Mouse (Mus musculus): ENCODE results near the gene Bnipl. TPM values are rescaled to one million over a fixed set of nuclear protein-coding genes. Genes with fewer than 3 reads are reported as not detected.
"Not testable (repeated sequence)": the region's sequence is repeated elsewhere in the genome, so short reads cannot be mapped to it uniquely, and the experiment has no call there.

Bnipl gene
- total RNA-seq, 4 experiments from 2014 or later = 0.75 TPM; not detected in 3

DNA sequence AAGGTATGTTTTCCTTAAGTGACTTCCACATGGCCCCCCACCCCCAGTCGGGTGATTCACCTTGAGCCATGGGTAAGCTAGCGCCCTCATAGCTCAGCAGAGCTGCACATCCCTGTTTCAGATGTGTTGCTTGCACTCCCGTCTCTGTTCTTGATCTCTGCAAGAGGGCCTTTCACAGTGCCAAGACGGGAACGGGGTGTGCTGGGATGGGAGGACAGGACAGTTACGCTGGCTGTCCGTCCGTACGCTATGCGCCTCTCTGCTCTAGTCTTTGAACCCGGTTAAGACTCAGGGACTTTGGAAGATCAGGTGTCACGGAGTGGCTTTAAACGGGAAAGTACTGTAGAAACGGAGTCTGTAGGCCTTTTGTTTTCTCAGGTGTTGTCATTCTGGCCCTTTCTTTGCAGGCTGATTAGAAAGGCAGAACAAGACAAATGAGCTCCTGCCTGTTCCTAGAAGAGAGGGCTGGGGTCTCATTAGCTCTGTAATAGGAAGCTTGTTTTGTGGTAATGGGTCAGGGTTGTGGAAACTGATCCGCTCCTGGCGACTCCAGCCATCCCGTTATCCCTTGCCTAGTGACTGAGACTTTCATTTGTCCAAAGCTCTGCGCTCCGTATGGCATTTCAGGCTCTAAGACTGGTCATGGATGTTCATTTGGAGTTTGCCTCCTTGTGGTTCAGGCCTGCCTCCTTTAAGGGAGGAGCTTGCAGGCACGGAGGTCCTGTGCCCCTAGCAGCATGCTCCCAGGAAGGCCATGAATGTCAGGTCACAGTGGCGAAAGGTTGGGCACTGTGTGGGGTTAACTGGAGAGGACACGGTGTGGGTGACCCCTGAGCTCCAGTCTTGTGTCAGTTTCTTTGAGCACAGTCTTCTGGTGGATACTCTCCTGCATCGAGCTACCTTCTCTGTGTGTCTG, 15.3 kb downstream of the Bnipl start:
- DNase-seq = no peak

DNA sequence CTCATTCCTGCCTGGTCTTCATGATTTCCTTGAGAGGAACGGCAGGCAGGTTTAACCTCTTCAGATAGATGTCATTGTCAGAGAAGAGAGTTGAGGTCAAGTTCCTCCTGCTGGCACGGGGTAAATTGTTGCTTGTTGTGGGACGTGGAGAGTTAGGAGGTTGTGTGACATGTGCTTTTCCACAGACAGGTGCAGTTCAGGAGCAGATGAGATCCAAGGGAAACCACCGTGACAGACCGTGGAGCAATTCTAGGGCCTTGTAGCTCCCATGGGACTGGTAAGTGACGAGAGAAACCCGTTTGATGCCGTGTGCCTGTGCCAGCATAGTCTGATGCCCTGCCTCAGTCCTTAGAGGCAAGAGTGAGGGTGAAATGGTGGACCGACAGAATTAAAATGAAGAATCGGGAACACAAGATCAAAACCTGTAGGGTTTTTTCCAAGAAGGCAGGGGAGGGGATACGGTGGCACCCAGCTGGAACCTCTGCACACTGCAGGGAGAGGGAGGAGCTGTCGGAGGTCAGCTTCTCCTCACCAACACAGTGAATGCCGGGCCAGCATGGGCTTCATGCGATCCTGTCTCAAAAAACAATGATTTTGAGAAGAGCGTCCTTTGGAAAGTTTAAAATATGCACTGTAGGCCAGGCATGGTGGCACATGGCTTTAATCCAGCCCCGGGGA, 17.6 kb downstream of the Bnipl start:
- DNase-seq = no peak

DNA sequence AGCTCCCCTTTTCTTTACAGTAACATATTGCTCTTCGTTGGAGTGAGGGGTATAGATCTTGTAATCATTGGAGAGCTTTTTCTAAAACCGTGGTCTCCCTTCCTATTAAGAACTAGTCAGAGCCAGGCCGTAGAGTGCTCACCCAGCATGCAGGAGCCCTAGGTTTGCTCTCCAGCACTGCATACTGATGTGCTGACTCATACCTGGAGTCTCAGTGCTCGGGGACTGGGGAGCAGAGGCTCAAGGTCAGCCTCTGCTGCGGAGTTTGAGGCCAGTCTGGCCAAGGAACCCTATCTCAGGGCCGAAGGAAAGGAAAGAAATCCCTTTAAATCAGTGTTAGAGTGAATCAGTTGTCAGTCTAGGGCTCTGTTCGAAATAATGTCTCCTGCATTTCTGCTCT, 18.2 kb downstream of the Bnipl start:
- peak; percentile 82 for DNase-seq

DNA sequence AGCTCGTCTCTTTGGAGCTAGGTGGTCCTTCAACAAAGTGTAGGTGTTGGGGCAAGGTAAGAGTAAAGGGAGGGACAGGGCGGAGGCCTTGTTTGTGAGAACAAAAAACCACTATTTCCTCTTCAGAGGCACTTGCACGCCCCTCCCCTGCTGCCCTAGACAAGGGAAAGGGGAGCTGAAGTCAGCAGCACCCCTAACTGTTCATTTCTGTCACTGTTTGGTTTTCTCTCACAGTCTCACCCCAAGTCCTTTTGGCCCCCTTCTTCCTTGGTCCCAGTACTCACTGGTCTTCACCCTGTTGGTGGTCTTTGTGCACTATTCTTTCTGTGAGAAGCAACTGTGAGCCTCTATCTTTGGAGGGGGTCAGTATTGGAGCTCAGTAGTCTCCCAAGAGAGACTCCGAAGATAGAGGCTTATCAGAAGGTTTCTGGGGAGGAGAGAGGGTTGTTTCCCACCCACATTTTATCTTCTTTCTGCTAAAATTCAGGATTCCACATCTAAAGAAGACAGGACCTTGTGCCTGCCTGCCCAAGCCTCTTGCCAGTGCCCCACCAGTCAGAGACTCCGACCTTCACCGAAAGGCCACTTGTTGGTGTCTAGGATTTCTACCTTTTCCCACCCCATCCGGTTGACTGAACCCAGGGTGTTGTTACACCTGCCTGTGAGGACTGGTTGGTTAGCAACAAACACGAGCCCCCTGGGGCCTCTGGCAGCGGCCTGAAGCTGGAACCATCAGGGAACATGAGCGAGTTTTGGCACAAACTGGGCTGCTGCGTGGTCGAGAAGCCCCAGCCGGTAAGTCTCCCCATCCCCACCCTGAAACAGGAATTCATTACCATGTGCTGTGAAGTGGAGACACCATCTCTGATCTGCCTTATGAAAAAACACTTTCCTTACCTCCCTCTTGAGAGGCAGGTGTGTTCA, 19.4 kb downstream of the Bnipl start, which contains the start of gene Mllt11:
Gene Mllt11, minus strand, starts transcription at position 874 of the 924 bp plus-strand sequence.
- no peak for DNase-seq

DNA sequence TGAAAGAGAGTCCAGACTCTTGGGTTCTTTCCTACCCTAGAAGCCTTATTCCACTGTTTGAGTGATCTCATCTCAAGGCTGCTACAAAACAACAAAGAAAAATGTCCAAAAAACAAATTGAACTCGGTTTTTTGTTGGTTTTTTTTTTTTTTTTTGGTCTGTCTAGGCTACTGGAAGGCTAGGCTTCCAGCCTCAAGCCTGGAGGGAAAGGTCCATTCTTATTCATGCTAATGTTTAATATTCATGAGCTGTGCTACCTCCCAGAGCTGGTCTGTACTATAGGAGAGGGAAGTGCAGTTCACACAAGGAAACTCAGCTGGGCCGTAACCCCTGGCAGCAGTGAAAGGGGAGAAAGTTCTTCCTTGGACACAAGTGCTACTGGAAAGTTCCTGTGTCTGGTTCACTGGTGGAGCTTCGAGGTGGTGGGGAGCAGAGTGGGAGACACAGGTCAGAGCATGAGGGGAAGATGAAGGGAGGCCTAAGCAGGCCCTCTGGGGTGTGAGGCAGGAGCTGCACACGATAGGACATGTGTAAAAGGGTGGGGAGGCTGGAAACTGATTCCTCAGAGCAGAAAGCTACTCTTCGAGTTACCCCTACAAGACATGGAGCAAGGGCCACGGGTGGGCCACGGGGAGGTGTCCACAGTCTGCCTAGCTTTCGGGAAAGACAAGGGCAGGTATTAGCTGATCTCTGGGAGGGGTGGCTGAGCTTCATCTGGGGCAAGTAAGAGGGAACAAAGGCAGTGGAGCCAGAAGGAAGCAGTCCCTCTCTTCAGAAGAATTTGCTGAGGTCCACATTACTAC, 20.3 kb downstream of the Bnipl start:
- no peak for DNase-seq

DNA sequence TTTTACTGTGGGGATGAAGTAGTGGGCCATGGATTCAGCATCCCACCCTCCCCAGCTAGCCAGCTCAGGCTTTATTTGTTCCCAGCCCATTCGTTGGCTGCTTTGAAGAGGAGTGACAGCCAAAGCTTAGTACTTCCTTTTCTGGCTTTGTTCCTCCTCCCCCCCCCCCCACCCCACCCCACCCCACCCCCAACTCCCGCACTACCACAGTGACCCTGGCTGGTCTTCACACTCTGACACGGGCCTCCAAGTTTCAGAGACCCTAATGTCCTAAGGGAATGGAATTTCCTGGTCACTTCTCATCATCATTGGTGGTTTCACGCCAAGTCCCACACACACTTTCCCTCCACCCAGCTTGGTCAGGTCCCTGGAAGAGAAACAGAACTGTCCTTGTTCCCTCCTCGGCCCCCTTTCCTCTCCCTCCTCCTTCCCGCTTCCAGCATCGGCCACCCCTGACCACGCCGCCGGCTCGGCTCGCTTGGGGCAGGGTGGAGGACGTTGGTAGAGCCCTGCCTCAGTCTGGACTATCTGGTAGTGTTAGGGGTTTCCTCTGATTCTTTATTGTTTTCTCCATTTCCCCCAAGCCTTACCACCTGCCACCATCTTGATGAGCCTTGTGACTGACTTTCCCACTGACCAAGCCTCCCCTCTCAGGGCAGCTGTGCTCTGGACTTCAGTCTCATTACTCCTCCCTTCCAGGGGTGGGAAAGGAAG, 21.1 kb downstream of the Bnipl start:
- no peak for DNase-seq

DNA sequence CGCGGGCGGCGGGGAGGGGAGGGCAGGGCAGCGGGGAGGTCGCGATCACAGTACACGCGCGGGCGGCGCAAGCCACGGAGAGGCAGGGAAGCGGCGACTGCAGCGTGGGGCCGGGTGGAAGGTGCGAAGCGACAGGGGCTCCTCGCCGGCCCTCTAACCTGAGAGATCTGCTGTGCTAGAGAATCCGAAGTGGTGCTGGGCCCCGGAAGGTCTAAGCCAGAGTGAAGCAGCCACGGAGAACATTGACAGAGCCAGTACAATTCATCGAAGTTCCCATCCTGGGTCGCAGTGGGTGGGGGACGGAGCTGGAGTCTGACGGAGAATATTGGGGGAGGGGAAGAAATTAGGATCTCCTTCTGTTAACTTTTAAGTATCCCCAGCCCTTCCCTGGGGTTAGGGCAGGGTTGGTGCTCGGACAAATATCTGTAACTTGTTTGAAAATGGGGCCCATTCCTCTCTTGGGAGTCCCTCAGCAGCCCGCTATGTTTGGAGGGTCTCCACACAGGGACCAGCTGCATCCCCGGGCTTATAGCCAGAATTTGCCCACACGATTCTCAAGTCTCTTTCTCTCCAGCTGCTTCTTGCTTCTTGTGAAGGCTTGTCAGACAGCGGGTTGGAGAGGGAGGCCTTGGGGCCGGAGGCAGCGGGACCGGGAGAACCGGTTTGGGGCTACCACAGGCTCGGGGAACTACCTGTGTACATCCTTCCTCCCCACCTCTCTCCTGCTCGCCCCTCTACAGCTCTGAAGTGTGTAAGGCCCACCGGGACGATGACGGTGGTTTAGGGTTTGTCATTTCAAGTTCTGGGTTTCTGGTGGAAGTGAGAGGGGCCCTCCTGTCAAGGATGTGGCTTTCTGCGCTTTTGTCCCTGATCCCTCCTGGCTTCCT, 21.9 kb downstream of the Bnipl start:
- DNase-seq = peak; percentile 42

DNA sequence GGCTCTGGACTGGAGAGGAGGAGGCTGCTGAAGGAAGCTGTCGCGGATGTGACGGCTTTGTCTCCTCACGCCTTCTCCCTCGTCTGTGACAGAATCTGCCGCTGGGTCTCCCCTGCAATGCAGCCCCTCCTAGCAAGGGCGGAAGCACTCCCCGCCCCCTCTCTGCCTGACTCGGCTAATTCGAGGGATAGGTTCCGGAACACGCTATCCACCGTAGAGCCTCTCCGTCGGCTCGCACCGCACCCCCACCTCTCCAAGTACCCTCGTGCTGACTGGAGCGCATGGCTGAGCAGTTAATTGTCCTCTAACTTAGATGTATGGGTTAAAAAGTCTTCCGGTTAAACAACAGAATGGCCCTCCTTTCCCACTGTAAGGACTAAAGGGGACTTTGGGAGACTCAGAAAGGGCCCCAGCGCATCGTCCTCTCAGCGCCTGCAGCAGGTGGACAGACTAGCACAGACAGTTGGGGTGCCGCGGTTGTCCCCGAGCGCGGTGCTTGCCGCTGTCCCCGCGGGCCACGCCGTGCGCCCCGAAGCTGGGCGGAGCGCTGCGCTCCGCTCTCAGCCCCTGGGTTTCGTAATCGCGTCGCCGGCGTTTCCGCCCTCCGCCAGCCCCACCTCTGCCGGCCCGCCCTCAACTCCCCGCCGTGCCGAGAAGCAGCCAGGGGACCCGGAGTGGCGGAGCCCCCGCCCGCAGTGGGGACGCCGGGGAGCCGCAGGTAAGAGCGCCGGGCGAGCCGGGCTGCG, 22.7 kb downstream of the Bnipl start, which contains the start of gene Cdc42se1:
Gene Cdc42se1, plus strand, starts transcription at position 585 of the 746 bp plus-strand sequence.
- DNase-seq = peak; percentile 84

DNA sequence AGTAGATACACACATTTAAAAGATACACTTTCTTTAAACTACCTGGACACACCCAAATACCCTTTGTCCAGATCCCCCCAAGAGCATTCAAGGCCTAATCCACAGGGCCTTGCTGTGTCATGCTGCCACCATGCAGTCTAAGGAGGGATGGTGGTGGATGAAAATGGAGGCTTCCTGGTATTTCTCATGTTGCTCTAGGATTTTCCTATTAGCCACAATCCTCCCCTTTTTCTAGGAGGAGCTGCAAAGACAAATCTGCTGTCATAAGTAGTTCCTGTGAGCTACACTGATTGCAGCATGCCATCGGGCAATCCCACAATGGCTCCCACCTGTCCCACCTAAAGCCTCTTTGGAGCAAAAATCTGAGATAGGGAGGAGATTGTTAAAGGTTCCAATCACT, 23.8 kb downstream of the Bnipl start:
- no peak for DNase-seq

DNA sequence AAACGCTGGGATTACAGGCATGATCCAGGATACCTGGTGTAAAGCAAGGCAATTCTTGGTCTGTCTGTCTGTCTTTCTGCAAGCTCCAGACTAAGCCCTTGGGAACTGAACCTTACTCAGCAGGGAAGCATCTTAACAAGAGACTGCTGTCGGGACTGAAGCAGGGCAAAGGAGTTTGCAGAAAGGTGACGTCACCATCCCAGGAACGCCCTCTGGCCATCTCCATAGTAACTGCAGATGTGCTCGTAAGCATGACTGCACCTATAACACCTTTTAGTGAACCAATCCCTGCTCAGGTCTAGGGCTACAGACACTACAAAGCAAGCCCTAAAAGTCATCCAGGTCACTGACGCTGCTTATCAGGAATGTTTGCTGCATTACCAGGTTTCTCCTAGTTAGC, 26.7 kb downstream of the Bnipl start:
- no peak for DNase-seq

DNA sequence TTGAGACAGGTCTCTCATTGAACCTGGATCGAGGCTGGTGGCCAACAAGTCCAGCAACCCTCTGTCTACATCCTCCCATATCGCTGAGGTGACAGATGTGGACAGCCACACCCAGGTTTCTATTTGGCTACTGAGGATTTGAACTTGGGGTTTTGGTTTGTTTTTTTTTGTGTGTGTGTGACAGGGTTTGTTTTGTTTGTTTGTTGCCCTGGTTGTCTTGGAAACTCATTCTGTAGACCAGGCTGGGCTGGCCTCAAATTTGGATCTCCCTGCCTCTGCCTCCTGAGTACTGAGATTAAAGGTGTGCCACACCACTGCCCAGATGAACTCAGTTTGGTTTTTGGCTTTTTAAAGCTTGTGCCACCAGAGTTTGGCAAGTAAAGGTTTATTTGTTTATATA, 28.0 kb downstream of the Bnipl start:
- DNase-seq = no peak

DNA sequence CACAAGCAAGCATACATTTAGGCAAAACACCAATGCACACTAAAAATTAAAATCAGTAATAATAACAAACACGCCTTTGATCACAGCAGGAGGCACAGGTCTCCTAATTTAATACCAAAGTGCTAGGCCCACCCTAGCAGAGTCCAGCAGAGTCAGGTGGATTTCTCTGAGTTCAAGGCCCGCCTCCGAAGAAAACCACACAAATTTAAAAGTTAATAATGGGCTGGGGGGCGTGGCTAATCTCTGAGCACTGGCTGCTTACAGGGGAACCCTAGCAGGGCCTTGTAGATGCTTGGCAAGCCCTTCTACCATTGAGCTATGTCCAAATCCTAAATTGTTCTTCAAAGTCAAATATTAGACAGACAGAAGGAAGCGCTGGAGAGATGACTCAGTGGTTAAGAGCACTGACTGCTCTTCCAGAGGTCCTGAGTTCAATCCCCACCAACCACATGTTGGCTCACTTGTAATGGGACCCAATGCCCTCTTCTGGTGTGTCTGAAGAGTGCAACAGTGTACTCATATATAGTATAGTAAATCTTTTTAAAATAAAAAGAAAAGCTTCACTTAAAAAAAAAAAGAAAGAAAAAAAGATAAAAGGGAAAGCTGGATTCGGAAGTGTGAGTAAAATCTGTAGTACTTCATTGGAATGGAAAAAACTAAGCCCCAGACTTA, 32.4 kb downstream of the Bnipl start:
- no peak for DNase-seq

DNA sequence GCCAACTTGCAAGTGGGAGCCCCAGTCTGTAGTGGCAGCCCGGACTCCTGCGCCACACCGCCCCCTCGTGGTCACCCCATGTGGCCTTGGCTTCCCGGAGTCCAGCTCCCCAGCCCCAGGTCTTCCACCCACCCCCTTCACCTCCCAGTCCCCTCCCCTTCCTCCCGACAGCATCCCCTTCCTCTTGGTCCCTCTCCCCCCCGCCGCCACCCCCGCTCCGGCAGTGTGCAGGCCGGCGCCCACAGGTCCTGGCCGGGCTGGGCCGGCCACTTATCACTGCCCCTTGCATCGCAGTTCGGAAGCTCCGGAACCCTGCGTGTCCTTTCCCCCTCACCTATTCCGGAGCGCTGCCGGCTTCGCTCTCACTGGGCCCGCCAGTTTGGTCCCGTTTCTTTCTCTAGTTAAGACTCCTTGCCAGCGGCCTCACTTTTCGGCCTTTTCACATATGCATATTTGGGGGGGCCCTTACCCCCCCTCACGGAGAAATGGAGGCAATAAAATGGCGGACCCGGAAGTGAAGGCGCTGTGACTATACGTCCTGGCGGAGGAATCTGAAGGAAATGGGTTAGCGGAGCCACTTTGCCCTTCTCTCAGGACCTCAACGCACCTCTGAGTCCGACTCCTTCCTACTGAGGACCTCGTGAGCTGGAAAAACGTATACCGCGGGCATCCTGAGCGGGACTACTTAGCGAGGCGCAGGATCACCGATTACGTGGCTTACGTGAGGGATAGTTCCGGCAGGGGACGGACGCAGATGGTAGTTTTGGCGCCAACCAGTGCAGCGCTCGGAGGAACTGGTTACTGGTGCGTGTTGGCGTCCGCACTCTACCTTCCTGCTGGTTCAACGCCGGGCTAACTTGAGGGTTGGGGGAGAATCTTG, 33.5 kb downstream of the Bnipl start, which contains the start of gene Gabpb2:
Gene Gabpb2, minus strand, starts transcription at position 662 of the 880 bp plus-strand sequence.
- DNase-seq = peak; percentile 92

DNA sequence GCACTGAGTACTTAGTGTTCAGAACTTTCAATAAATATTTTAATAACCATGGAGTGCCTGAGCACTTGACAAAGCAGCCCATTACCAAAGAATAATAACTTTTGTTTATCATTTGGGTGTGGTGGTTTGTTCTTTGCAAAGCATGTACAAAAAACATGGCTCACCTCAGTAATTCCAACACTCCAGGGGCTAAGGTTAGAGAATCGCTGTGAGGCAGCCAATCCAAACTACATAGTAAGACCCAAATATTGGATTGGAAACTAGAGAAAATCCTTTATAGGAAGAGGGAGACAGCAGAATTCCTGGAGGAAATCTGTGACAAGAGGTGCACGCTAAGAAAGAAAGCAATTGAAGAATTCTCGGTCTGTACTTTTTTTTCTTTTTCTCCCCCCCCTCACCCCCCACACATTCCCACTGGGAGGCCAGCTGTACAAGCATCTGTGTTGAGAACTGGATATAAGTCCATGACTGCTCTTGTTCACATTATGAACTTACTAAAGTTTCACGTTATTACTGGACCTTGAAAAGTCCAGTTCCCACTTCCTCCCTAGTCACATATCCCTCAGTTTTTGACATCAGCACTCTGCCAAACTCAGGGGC, 34.2 kb downstream of the Bnipl start:
- DNase-seq = no peak

DNA sequence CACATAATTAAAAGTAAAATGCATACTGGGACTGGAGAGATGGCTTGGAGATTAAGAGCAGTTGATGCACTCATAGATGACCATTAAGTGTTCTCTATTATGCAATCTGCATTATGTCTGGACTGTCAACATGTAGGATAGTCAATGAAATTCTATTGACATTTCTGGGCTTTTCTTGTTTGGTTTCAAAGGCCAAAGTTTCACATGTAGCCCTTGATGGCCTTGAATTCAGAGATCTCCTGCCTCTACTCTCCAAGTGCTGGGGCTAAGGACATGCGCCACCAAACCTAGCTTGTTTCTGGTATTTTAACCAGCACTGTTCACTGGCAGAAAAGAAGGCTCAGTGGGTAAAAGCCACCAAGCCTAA, 37.4 kb downstream of the Bnipl start:
- DNase-seq = no peak

DNA sequence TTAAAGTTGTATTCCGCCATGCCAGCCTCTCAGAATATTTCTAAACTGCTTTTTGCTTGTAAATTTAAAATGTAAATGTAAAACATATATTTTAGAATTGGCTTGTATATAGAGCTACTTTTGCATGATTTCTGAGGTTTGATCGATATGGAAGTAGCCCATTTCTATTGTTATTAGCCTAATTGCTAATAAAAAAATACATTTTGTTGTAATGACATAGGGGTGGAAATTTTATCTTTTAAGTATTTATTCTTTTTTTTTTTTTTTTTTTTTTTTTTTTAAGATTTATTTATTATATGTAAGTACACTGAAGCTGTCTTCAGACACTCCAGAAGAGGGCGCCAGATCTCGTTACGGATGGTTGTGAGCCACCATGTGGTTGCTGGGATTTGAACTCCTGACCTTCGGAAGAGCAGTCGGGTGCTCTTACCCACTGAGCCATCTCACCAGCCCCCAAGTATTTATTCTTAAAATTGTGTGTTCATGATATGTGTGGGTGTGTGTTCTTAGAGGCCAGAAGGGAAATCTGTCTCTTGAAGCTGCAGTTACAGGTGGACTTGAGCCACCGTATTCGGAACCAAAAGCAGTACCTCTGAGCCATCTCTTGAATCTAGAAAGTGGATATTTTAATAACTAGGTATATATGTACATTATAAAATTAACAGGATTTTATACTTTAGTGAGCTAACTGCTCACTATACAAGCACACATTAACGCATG, 37.9 kb downstream of the Bnipl start:
- not testable (repeated sequence) for DNase-seq
